Mouse (Mus musculus) ES-Bruce4 (cell line): ENCODE results near the gene Gm10392.

Source experiments
- CTCF ChIP-seq: IDR thresholded peaks from one replicate; pipeline ENCODE4 v1.8.1; 2011; ENCODE audit warnings: low read depth, low read length
- EP300 ChIP-seq: IDR thresholded peaks from 2 replicates; pipeline ENCODE4 v1.6.1; 2011; ENCODE audit warnings: low read depth, low read length; ENCODE audit not compliant: insufficient read depth
- POLR2A ChIP-seq: IDR thresholded peaks from one replicate; pipeline ENCODE4 v1.8.1; 2011; ENCODE audit warnings: low read length; ENCODE audit not compliant: insufficient read depth

- TF ChIP-seq CTCF (no peak), POLR2A (no peak), EP300 (no peak)
These were observed 20.5 kb downstream of the Gm10392 start for GRCm38 (mm10) chr11:77498261-77499139.
